Mouse (Mus musculus): ENCODE measurements around the gene Tra2a. TPM values are rescaled to one million over a fixed set of nuclear protein-coding genes. Genes with fewer than 3 reads are reported as not detected.
"Not testable (repeated sequence)": the region's sequence is repeated elsewhere in the genome, so short reads cannot be mapped to it uniquely, and the experiment has no call there.

Tra2a gene
- total RNA-seq (2021) = 10 to 100 TPM; 79.8 to 85.1 TPM
- long read RNA-seq, partial matches to known transcripts = 1 of 6 reads
- long read RNA-seq, other reads (novel, unspliced or antisense) = 1 of 6 reads

DNA sequence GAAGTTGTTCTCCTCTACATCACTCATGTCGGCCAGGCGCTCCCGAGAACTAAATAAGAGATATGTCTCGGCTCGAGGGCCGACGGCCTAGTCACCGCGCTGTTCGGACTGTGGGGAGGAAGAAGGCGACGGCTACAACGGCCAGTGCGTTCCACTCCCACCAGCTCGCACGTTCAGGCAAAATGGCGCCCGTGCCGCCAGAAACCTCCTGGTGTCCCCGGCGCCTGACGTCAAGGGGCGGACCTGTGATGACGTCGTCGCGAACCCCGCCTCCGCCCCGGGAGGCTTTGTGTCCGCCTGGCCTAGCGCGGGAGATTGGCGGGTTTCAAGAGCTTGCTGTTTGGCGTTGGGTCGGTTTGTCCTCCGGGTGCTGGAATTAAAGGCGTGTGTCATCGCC, at the start of gene Tra2a:
Tra2a (minus strand) TSS at position 187 of the 397 bp plus-strand sequence.
- DNase-seq (ENCODE audit: low spot score in 2 of 2) = peak; percentile 96

DNA sequence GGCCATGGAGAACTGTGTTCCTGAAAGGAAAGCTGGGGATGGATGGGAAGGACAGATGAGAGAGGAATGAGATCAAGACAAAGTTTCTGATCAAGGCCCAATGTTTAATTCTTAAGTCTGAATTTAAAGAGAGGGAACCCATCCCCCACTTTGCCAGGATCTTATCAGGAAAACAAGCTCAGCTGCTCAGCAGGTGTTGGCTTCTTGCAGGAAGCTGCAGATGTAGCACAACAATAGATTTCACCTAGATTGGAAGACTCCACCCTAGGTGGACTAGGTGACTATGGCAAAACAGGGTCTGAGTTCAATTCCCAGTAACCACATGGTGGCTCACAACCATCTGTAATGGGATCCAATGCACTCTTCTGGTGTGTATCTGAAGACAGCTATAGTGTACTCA, 34.5 kb upstream of the Tra2a start:
- no peak for DNase-seq (ENCODE audit: low spot score in 2 of 2)

GRCm38 (mm10) chr6:49282122-49282521, 18.3 kb upstream of the Tra2a start:
- DNase-seq (ENCODE audit: low spot score in 2 of 2) = no peak

GRCm38 (mm10) chr6:49280942-49281341, 17.1 kb upstream of the Tra2a start:
- no peak for DNase-seq (ENCODE audit: low spot score in 2 of 2)

GRCm38 (mm10) chr6:49275296-49275695, 11.5 kb upstream of the Tra2a start:
- no peak for DNase-seq (ENCODE audit: low spot score in 2 of 2)

DNA sequence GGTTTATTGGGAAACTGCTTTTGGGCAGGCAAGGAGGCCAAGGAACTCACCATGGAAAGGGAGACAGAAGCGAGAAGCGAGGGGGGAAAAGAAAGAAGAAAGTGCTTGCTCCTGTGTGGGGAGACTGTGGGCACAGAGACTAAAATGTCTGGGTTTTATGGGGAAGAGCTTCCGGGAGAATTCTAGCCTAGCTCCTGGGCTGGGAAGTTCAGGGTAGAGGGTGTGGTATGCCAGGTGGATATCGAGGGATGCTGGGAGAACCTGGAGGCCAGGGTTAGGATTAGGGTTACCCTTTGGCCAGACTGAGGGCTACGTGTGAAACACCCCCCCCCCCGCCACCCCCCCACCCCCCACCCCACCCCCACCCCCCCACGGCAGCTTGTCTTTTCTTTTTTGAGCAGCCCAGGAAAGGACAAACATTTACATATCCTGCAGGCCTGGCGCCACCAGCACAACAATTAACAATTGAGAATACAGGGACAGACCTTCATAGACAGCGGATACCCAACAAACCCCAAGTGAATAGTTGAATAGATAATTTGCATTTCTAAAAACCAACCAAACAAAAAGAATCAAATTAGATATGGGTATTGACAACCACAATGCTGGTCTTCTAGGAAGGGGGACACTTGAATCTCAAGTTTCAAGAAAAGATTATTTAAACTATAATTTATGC, 10.7 kb upstream of the Tra2a start:
- DNase-seq (ENCODE audit: low spot score in 2 of 2) = no peak

DNA sequence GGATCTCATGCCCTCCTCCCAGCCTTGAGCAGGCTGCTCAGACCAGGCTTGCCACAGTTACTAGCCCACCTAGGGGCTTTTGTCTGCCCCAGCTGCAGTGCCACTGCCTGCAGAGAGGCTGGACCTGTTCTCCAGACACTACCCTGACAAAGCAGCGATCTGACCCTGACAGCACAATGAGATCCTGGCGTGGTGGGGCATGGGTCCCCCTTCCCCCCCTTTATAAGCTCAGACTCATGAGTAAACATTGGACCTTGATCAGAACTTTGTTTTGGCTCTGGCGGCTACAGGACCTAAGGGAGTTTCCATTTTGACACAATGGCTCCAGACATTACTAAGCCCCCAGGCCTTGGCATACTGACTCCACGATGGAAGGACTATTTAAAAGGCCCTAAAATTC, 10.1 kb upstream of the Tra2a start:
- no peak for DNase-seq (ENCODE audit: low spot score in 2 of 2)

GRCm38 (mm10) chr6:49272863-49273262, 9.0 kb upstream of the Tra2a start:
- no peak for DNase-seq (ENCODE audit: low spot score in 2 of 2)

- DNase-seq (ENCODE audit: low spot score in 2 of 2) = no peak
Observed at GRCm38 (mm10) chr6:49271815-49272214, 8.0 kb upstream of the Tra2a start.

GRCm38 (mm10) chr6:49269923-49270322, 6.1 kb upstream of the Tra2a start:
- peak in 1 of 2 experiments; percentile 15 for DNase-seq (ENCODE audit: low spot score in 2 of 2)

DNA sequence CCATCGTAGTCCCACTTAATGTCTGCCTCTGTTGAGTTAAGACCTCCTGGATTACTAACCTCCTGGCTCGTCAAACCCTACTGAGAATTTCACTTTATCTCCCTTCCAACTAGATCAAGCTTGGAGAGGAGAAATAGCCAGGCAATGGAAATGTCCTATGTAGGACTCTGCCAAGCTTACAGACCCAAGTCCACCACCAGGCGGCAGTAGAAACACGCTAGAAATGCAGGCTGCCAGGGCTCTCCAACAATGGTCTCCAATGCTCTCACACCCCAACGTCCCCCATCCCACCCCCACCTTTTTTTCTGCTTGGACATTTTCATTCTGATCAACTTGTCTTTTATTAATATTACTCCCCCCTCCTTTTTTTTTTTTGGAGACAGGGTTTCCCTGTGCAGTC, 5.4 kb upstream of the Tra2a start:
- peak; percentile 36 to 88 for DNase-seq (ENCODE audit: low spot score in 2 of 2)

- DNase-seq (ENCODE audit: low spot score in 2 of 2) = no peak
Observed at GRCm38 (mm10) chr6:49267686-49268085, 3.9 kb upstream of the Tra2a start.

- not testable (repeated sequence) for DNase-seq (ENCODE audit: low spot score in 2 of 2)
Observed at GRCm38 (mm10) chr6:49265207-49265606, 1.4 kb upstream of the Tra2a start.

GRCm38 (mm10) chr6:49264446-49264845, 613 bp upstream of the Tra2a start:
- not testable (repeated sequence) for DNase-seq (ENCODE audit: low spot score in 2 of 2)

DNA sequence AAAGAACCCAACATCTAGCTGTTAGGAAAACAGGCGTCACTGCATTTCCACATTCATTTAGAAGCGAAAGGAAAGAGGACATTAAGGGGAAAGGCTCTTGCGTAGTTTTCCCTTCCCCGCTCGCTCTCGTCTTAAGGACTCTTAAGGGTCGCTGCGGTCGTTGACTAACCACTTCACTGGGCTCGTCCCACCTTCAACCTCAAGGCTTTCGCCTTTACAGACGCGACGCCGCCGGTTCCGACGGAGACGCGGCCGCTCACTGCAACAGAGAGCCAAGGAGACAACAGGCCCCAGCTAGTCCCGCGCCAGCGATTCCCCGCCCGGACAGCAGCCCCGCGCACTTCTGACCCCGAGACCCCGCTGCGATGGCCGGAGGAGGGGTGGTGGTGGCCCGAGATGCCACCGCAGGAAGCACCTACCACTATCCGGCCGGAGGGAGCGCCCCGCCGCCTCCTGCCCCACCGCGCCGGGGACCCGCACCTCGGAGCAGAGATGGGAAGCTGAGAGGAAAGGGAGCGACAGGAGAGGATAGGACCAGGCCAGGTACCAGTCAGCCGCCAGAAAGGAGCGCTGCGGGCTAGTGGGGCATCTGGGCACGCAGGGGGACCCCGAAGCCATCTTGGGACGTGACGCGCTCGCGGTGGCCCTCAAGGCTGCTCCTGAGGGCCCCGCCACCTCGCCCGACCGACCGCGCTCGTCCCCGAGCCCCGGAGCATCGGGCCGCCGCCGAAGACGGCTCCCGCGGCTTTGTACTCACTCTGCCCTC, 569 bp downstream of the Tra2a start:
- DNase-seq (ENCODE audit: low spot score in 2 of 2) = peak; percentile 18 to 38

GRCm38 (mm10) chr6:49262421-49262820, 1.4 kb downstream of the Tra2a start:
- DNase-seq (ENCODE audit: low spot score in 2 of 2) = no peak

GRCm38 (mm10) chr6:49259711-49260110, 4.1 kb downstream of the Tra2a start:
- no peak for DNase-seq (ENCODE audit: low spot score in 2 of 2)

- no peak for DNase-seq (ENCODE audit: low spot score in 2 of 2)
Observed at GRCm38 (mm10) chr6:49257880-49258279, 6.0 kb downstream of the Tra2a start.

GRCm38 (mm10) chr6:49252207-49252606, 11.6 kb downstream of the Tra2a start:
- DNase-seq (ENCODE audit: low spot score in 2 of 2) = no peak

- no peak for DNase-seq (ENCODE audit: low spot score in 2 of 2)
Observed at GRCm38 (mm10) chr6:49251199-49251598, 12.6 kb downstream of the Tra2a start.

- peak in 1 of 2 experiments; percentile 16 for DNase-seq (ENCODE audit: low spot score in 2 of 2)
Observed at GRCm38 (mm10) chr6:49247246-49247645, 16.6 kb downstream of the Tra2a start.

GRCm38 (mm10) chr6:49242331-49242730, 21.5 kb downstream of the Tra2a start:
- no peak for DNase-seq (ENCODE audit: low spot score in 2 of 2)

All from layer of hippocampus, adult 18-20 months (tissue).